Mouse (Mus musculus): ENCODE data around the gene Lmod3. TPM values are rescaled to one million over a fixed set of nuclear protein-coding genes. Genes with fewer than 3 reads are reported as not detected.

Lmod3 gene
- polyA plus RNA-seq, 1 experiment, result 55.6 TPM

GRCm38 (mm10) chr6:97209751-97210150 is 42.8 kb downstream of the Lmod3 start:
- Histone ChIP-seq H3K4me2 (ENCODE audit: low read depth) (peak overlapping the region; percentile 76), H3K36me3 (ENCODE audit: control insufficient read depth, insufficient read depth) (peaks cover 10% of the 10 kb centered on the region), H3K4me3 (peak overlapping the region; percentile 90), H3K79me2 (ENCODE audit: control insufficient read depth, insufficient read depth) (peaks cover 44% of the 10 kb centered on the region), H3ac (ENCODE audit: control insufficient read depth, insufficient read length) (no peak overlapping the region), H3K27me3 (ENCODE audit: control insufficient read depth, insufficient read depth, insufficient read length) (no peaks in the 10 kb centered on the region)
- TF ChIP-seq TCF12 (IDR thresholded peaks at IDR 0.05; ENCODE audit: insufficient read depth, poor library complexity, severe bottlenecking) (no peak), CEBPB (IDR thresholded peaks at IDR 0.05; ENCODE audit: insufficient read depth, poor library complexity, severe bottlenecking) (no peak), MAX (IDR thresholded peaks at IDR 0.05; ENCODE audit: low read depth) (no peak), SRF (IDR thresholded peaks at IDR 0.05; ENCODE audit: control insufficient read depth, insufficient read length, low read depth) (no peak), TCF3 (IDR thresholded peaks at IDR 0.05; ENCODE audit: insufficient read length, low read depth) (no peak), POLR2AphosphoS2 (IDR thresholded peaks at IDR 0.05; ENCODE audit: insufficient read length, low read depth) (no peak), POLR2A (IDR thresholded peaks at IDR 0.05; ENCODE audit: insufficient read length, low read depth) (no peak), E2F4 (IDR thresholded peaks at IDR 0.05; ENCODE audit: insufficient read depth) (no peak), MYOG (IDR thresholded peaks at IDR 0.05; ENCODE audit: control insufficient read depth in 1 of 3, insufficient read depth in 1 of 3, insufficient read length in 2 of 3, low read depth in 2 of 3) (no peak), REST (IDR thresholded peaks at IDR 0.05; ENCODE audit: insufficient read depth, insufficient read length) (no peak), USF1 (IDR thresholded peaks at IDR 0.05; ENCODE audit: low read depth) (no peak), MYOD1 (IDR thresholded peaks at IDR 0.05; ENCODE audit: control insufficient read depth in 1 of 3, insufficient read length in 2 of 3, low read depth in 2 of 3) (no peak)

GRCm38 (mm10) chr6:97209201-97209600 is 43.4 kb downstream of the Lmod3 start:
- no peak for TF ChIP-seq MYOG (IDR thresholded peaks at IDR 0.05; ENCODE audit: control insufficient read depth in 1 of 3, insufficient read depth in 1 of 3, insufficient read length in 2 of 3, low read depth in 2 of 3)
- peak; percentile 58 for TF ChIP-seq USF1 (IDR thresholded peaks at IDR 0.05; ENCODE audit: low read depth)
- Histone ChIP-seq H3K36me3 (ENCODE audit: control insufficient read depth, insufficient read depth) (peaks cover 5% of the 10 kb centered on the region), H3K27me3 (ENCODE audit: control insufficient read depth, insufficient read depth, insufficient read length) (no peaks in the 10 kb centered on the region)

GRCm38 (mm10) chr6:97208406-97208805 is 44.2 kb downstream of the Lmod3 start:
- Histone ChIP-seq H3K4me3 (no peak overlapping the region), H3ac (ENCODE audit: control insufficient read depth, insufficient read length) (no peak overlapping the region), H3K27me3 (ENCODE audit: control insufficient read depth, insufficient read depth, insufficient read length) (no peaks in the 10 kb centered on the region), H3K4me2 (ENCODE audit: low read depth) (peak overlapping the region; percentile 19), H3K36me3 (ENCODE audit: control insufficient read depth, insufficient read depth) (no peaks in the 10 kb centered on the region), H3K79me2 (ENCODE audit: control insufficient read depth, insufficient read depth) (peaks cover 44% of the 10 kb centered on the region)
- TF ChIP-seq USF1 (IDR thresholded peaks at IDR 0.05; ENCODE audit: low read depth) (no peak), MYOG (IDR thresholded peaks at IDR 0.05; ENCODE audit: control insufficient read depth in 1 of 3, insufficient read depth in 1 of 3, insufficient read length in 2 of 3, low read depth in 2 of 3) (no peak), E2F4 (IDR thresholded peaks at IDR 0.05; ENCODE audit: insufficient read depth) (no peak), CEBPB (IDR thresholded peaks at IDR 0.05; ENCODE audit: insufficient read depth, poor library complexity, severe bottlenecking) (no peak), MYOD1 (IDR thresholded peaks at IDR 0.05; ENCODE audit: control insufficient read depth in 1 of 3, insufficient read length in 2 of 3, low read depth in 2 of 3) (no peak), SRF (IDR thresholded peaks at IDR 0.05; ENCODE audit: control insufficient read depth, insufficient read length, low read depth) (no peak), MAX (IDR thresholded peaks at IDR 0.05; ENCODE audit: low read depth) (no peak), REST (IDR thresholded peaks at IDR 0.05; ENCODE audit: insufficient read depth, insufficient read length) (no peak), TCF12 (IDR thresholded peaks at IDR 0.05; ENCODE audit: insufficient read depth, poor library complexity, severe bottlenecking) (no peak), TCF3 (IDR thresholded peaks at IDR 0.05; ENCODE audit: insufficient read length, low read depth) (no peak)

More at GRCm38 (mm10) chr6:97209201-97209600, 43.4 kb downstream of the Lmod3 start:
- Histone ChIP-seq H3K4me3 (no peak overlapping the region), H3K79me2 (ENCODE audit: control insufficient read depth, insufficient read depth) (peaks cover 44% of the 10 kb centered on the region), H3K4me2 (ENCODE audit: low read depth) (peak overlapping the region; percentile 76), H3ac (ENCODE audit: control insufficient read depth, insufficient read length) (no peak overlapping the region)

GRCm38 (mm10) chr6:97207085-97207484 is 45.5 kb downstream of the Lmod3 start:
- no peak overlapping the region for H3K4me3 ChIP-seq
- H3K36me3 ChIP-seq (ENCODE audit: control insufficient read depth, insufficient read depth), result peaks cover 9% of the 10 kb centered on the region
- peak overlapping the region; percentile 20 for H3K4me2 ChIP-seq (ENCODE audit: low read depth)
- H3ac ChIP-seq (ENCODE audit: control insufficient read depth, insufficient read length), result no peak overlapping the region
- H3K79me2 ChIP-seq (ENCODE audit: control insufficient read depth, insufficient read depth), result peaks cover 44% of the 10 kb centered on the region
- H3K27me3 ChIP-seq (ENCODE audit: control insufficient read depth, insufficient read depth, insufficient read length), result no peaks in the 10 kb centered on the region
- TF ChIP-seq USF1 (IDR thresholded peaks at IDR 0.05; ENCODE audit: low read depth) (no peak), MAX (IDR thresholded peaks at IDR 0.05; ENCODE audit: low read depth) (no peak), REST (IDR thresholded peaks at IDR 0.05; ENCODE audit: insufficient read depth, insufficient read length) (no peak), MYOD1 (IDR thresholded peaks at IDR 0.05; ENCODE audit: control insufficient read depth in 1 of 3, insufficient read length in 2 of 3, low read depth in 2 of 3) (peak in 2 of 3 experiments; percentile 60 to 83), MYOG (IDR thresholded peaks at IDR 0.05; ENCODE audit: control insufficient read depth in 1 of 3, insufficient read depth in 1 of 3, insufficient read length in 2 of 3, low read depth in 2 of 3) (peak in 2 of 3 experiments; percentile 3 to 76), POLR2AphosphoS2 (IDR thresholded peaks at IDR 0.05; ENCODE audit: insufficient read length, low read depth) (no peak), CEBPB (IDR thresholded peaks at IDR 0.05; ENCODE audit: insufficient read depth, poor library complexity, severe bottlenecking) (no peak), TCF3 (IDR thresholded peaks at IDR 0.05; ENCODE audit: insufficient read length, low read depth) (peak; percentile 20), E2F4 (IDR thresholded peaks at IDR 0.05; ENCODE audit: insufficient read depth) (no peak), SRF (IDR thresholded peaks at IDR 0.05; ENCODE audit: control insufficient read depth, insufficient read length, low read depth) (no peak), TCF12 (IDR thresholded peaks at IDR 0.05; ENCODE audit: insufficient read depth, poor library complexity, severe bottlenecking) (peak; percentile 10), POLR2A (IDR thresholded peaks at IDR 0.05; ENCODE audit: insufficient read length, low read depth) (no peak)

- peak within 1 kb of the TSS; percentile 62 for H3K4me3 ChIP-seq
- peak within 1 kb of the TSS; percentile 85 for H3K4me2 ChIP-seq (ENCODE audit: low read depth)
- peaks cover 13% of the 10 kb centered on the region for H3K36me3 ChIP-seq (ENCODE audit: control insufficient read depth, insufficient read depth)
- TF ChIP-seq CEBPB (IDR thresholded peaks at IDR 0.05; ENCODE audit: insufficient read depth, poor library complexity, severe bottlenecking) (no peak), MYOD1 (IDR thresholded peaks at IDR 0.05; ENCODE audit: control insufficient read depth in 1 of 3, insufficient read length in 2 of 3, low read depth in 2 of 3) (no peak), REST (IDR thresholded peaks at IDR 0.05; ENCODE audit: insufficient read depth, insufficient read length) (peak; percentile 4), MAX (IDR thresholded peaks at IDR 0.05; ENCODE audit: low read depth) (no peak), SRF (IDR thresholded peaks at IDR 0.05; ENCODE audit: control insufficient read depth, insufficient read length, low read depth) (no peak), TCF3 (IDR thresholded peaks at IDR 0.05; ENCODE audit: insufficient read length, low read depth) (no peak), POLR2A (IDR thresholded peaks at IDR 0.05; ENCODE audit: insufficient read length, low read depth) (peak; percentile 84), USF1 (IDR thresholded peaks at IDR 0.05; ENCODE audit: low read depth) (no peak), E2F4 (IDR thresholded peaks at IDR 0.05; ENCODE audit: insufficient read depth) (peak; percentile 13), MYOG (IDR thresholded peaks at IDR 0.05; ENCODE audit: control insufficient read depth in 1 of 3, insufficient read depth in 1 of 3, insufficient read length in 2 of 3, low read depth in 2 of 3) (peak in 1 of 3 experiments; percentile 24), POLR2AphosphoS2 (IDR thresholded peaks at IDR 0.05; ENCODE audit: insufficient read length, low read depth) (peak; percentile 71), TCF12 (IDR thresholded peaks at IDR 0.05; ENCODE audit: insufficient read depth, poor library complexity, severe bottlenecking) (no peak)
- peak within 1 kb of the TSS; percentile 40 for H3ac ChIP-seq (ENCODE audit: control insufficient read depth, insufficient read length)
- peaks cover 47% of the 10 kb centered on the region for H3K79me2 ChIP-seq (ENCODE audit: control insufficient read depth, insufficient read depth)
- no peaks in the 10 kb centered on the region for H3K27me3 ChIP-seq (ENCODE audit: control insufficient read depth, insufficient read depth, insufficient read length)
These were observed 47.1 kb downstream of the Lmod3 start, which contains the start of gene Uba3 for GRCm38 (mm10) chr6:97205439-97205885. Gene Uba3 (minus strand): TSS chr6:97205647.
